Mouse (Mus musculus) myocyte (in vitro differentiated cells): ENCODE measurements around the gene Xpnpep1. TPM values are rescaled to one million over a fixed set of nuclear protein-coding genes. Genes with fewer than 3 reads are reported as not detected.
A peak's percentile ranks its signal among the peaks of the same experiment; 100 is the strongest.

Experiments
- H3K27me3 ChIP-seq: one replicate; pipeline ENCODE4 v1.6.1; 2011; ENCODE audit not compliant: control insufficient read depth, insufficient read depth, insufficient read length
- H3K36me3 ChIP-seq: one replicate; pipeline ENCODE4 v1.6.1; 2011; ENCODE audit not compliant: control insufficient read depth, insufficient read depth
- H3K4me2 ChIP-seq: one replicate; pipeline ENCODE4 v1.6.1; 2011; ENCODE audit warnings: low read depth, control low read depth
- H3K4me3 ChIP-seq: one replicate; pipeline ENCODE4 v1.5.1; 2011; ENCODE audit warnings: mild to moderate bottlenecking, control low read depth, moderate library complexity
- H3K79me2 ChIP-seq: one replicate; pipeline ENCODE4 v1.6.1; 2011; ENCODE audit not compliant: control insufficient read depth, insufficient read depth
- H3ac ChIP-seq: one replicate; pipeline ENCODE4 v1.6.1; 2011; ENCODE audit not compliant: control insufficient read depth, insufficient read length
- CEBPB ChIP-seq: IDR thresholded peaks from 2 replicates; pipeline ENCODE4 v1.6.1; 2011; ENCODE audit warnings: mild to moderate bottlenecking, moderate library complexity; ENCODE audit not compliant: poor library complexity, insufficient read depth, severe bottlenecking
- E2F4 ChIP-seq: IDR thresholded peaks from one replicate; pipeline ENCODE4 v1.6.1; 2011; ENCODE audit warnings: mild to moderate bottlenecking, control low read depth, moderate library complexity; ENCODE audit not compliant: insufficient read depth
- MAX ChIP-seq: IDR thresholded peaks from one replicate; pipeline ENCODE4 v1.6.1; 2011; ENCODE audit warnings: low read depth, mild to moderate bottlenecking, control low read depth
- MYOD1 ChIP-seq, 3 experiments: IDR thresholded peaks; one replicate each; pipeline ENCODE4 v1.6.1; 2011; ENCODE audit warnings: control low read depth in 2 of 3, low read depth in 2 of 3, mild to moderate bottlenecking in 2 of 3, moderate library complexity in 1 of 3; ENCODE audit not compliant: insufficient read length in 2 of 3, control insufficient read depth in 1 of 3
- MYOG ChIP-seq, 3 experiments: IDR thresholded peaks; one replicate each; pipeline ENCODE4 v1.6.1; 2011; ENCODE audit warnings: control low read depth in 2 of 3, low read depth in 2 of 3, mild to moderate bottlenecking in 2 of 3; ENCODE audit not compliant: insufficient read length in 2 of 3, control insufficient read depth in 1 of 3, insufficient read depth in 1 of 3
- POLR2A ChIP-seq: IDR thresholded peaks from one replicate; pipeline ENCODE4 v1.6.1; 2011; ENCODE audit warnings: low read depth, mild to moderate bottlenecking, control low read depth, moderate library complexity; ENCODE audit not compliant: insufficient read length
- POLR2AphosphoS2 ChIP-seq: IDR thresholded peaks from one replicate; pipeline ENCODE4 v1.6.1; 2011; ENCODE audit warnings: low read depth, control low read depth; ENCODE audit not compliant: insufficient read length
- REST ChIP-seq: IDR thresholded peaks from one replicate; pipeline ENCODE4 v1.6.1; 2011; ENCODE audit warnings: mild to moderate bottlenecking, control low read depth, moderate library complexity; ENCODE audit not compliant: insufficient read depth, insufficient read length
- SRF ChIP-seq: IDR thresholded peaks from one replicate; pipeline ENCODE4 v1.6.1; 2011; ENCODE audit warnings: low read depth; ENCODE audit not compliant: control insufficient read depth, insufficient read length
- TCF12 ChIP-seq: IDR thresholded peaks from one replicate; pipeline ENCODE4 v1.6.1; 2011; ENCODE audit warnings: mild to moderate bottlenecking, control low read depth; ENCODE audit not compliant: poor library complexity, insufficient read depth, severe bottlenecking
- TCF3 ChIP-seq: IDR thresholded peaks from one replicate; pipeline ENCODE4 v1.6.1; 2011; ENCODE audit warnings: low read depth, control low read depth; ENCODE audit not compliant: insufficient read length
- USF1 ChIP-seq: IDR thresholded peaks from one replicate; pipeline ENCODE4 v1.6.1; 2011; ENCODE audit warnings: low read depth, mild to moderate bottlenecking, control low read depth, moderate library complexity
- polyA plus RNA-seq: library from polyadenylated mRNA; unstranded; fragments of >200 nt; fragmentation: generic; extraction: Trizol; gene quantifications from one replicate; pipeline ENCODE4 v1.2.1, GENCODE M21; 2012; ENCODE audit warnings: missing spikeins

The Xpnpep1 gene
- polyA plus RNA-seq, 1 experiment, result 172 TPM

- TF ChIP-seq POLR2AphosphoS2 (no peak), SRF (no peak), POLR2A (no peak), TCF12 (no peak)
- no peak overlapping the region for H3ac ChIP-seq
- H3K4me3 ChIP-seq, result no peak overlapping the region
- H3K79me2 ChIP-seq, result peaks cover 25% of the 10 kb centered on the region
- H3K36me3 ChIP-seq, result peaks cover 19% of the 10 kb centered on the region
- no peak overlapping the region for H3K4me2 ChIP-seq
- H3K27me3 ChIP-seq, result no peaks in the 10 kb centered on the region
These were observed 11.0 kb downstream of the Xpnpep1 start for GRCm38 (mm10) chr19:53029045-53029444.

DNA sequence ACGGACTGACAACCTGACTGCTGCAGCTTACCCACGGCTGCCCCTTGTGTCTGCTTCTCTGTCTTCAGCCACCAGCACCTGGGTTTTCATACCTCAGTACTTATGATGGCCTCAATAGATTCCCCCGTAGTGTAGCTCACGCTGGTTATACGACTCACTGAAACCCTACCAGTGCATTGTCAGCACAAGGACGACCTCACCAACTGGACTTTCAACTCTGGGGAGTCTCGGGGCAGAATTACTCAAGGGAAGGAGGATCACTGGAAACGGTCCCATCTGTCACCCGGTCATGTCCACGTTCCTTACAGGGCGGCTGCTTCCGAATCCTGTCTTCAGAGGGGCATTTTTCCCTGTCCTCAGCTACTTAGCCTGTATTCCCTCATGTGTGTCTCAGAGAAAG is 11.8 kb downstream of the Xpnpep1 start:
- TF ChIP-seq MAX (no peak), USF1 (no peak), REST (no peak), POLR2AphosphoS2 (no peak), MYOD1 (IDR thresholded peaks at IDR 0.05; ENCODE audit: control insufficient read depth in 1 of 3, insufficient read length in 2 of 3, low read depth in 2 of 3) (no peak), POLR2A (no peak), TCF3 (no peak), E2F4 (no peak), TCF12 (no peak)
- Histone ChIP-seq H3K36me3 (peaks cover 19% of the 10 kb centered on the region), H3K27me3 (no peaks in the 10 kb centered on the region), H3ac (no peak overlapping the region), H3K4me3 (no peak overlapping the region), H3K4me2 (no peak overlapping the region), H3K79me2 (peaks cover 17% of the 10 kb centered on the region)

DNA sequence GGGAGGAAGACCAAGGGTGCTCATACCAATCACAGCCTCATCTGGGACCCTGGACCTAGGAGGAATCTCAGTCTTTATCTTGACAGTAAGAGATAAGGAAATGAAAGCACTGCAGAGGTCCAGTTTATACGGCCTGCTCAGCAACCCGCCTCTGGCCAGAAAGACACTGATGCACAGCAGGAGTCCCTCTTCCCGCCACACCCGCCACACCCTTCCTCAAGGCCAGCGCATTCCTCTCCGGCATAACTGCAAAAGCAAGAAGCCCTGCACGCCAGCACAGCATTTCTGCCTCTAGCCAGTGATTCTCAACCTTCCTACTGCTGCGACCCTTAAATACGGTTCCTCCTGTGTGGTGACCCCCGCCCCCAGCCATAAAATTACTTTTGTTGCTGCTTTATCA is 16.8 kb downstream of the Xpnpep1 start:
- Histone ChIP-seq H3K4me2 (no peak overlapping the region), H3K4me3 (no peak overlapping the region), H3ac (no peak overlapping the region), H3K36me3 (peaks cover 10% of the 10 kb centered on the region), H3K79me2 (no peaks in the 10 kb centered on the region), H3K27me3 (no peaks in the 10 kb centered on the region)
- no peak for TF ChIP-seq E2F4
- no peak for TF ChIP-seq MYOG (IDR thresholded peaks at IDR 0.05; ENCODE audit: control insufficient read depth in 1 of 3, insufficient read depth in 1 of 3, insufficient read length in 2 of 3, low read depth in 2 of 3)
- TF ChIP-seq REST, result no peak
- no peak for TF ChIP-seq POLR2AphosphoS2
- no peak for TF ChIP-seq TCF12
- no peak for TF ChIP-seq TCF3
- no peak for TF ChIP-seq USF1
- TF ChIP-seq CEBPB, result no peak
- TF ChIP-seq POLR2A, result no peak
- TF ChIP-seq MAX, result no peak
- TF ChIP-seq MYOD1 (IDR thresholded peaks at IDR 0.05; ENCODE audit: control insufficient read depth in 1 of 3, insufficient read length in 2 of 3, low read depth in 2 of 3), result no peak
- TF ChIP-seq SRF, result no peak

DNA sequence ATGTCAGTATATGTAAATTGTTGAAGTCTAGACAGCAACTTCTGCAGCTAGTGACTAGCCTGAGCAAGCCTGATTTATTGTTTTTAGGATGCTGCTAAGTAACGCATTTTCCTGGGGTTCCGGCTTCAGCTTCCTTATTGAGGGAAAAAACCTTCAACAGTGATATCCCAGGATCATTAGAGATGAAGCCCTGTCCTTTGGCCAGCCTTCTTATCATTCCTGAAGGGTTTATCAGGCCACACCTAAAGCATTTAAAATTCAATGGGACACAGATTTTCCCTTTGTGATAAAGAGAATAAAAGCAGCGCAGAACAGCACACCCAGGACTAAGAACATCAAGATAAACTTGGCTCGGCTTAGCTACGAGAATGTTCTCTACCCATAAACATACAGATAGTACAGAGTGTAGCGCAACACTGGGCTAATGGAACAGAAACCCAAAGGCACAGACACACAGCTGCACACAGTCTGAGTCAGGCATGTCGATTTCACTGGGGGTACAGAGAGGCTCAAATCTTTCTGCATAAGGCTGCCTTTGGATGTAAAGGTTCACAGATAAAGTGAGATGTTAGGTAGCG is 17.9 kb downstream of the Xpnpep1 start:
- Histone ChIP-seq H3K4me3 (no peak overlapping the region), H3K79me2 (no peaks in the 10 kb centered on the region), H3K36me3 (peaks cover 10% of the 10 kb centered on the region), H3K4me2 (no peak overlapping the region), H3K27me3 (no peaks in the 10 kb centered on the region), H3ac (no peak overlapping the region)
- TF ChIP-seq SRF, result no peak
- TF ChIP-seq E2F4, result no peak
- no peak for TF ChIP-seq CEBPB
- no peak for TF ChIP-seq POLR2AphosphoS2
- TF ChIP-seq TCF12, result no peak
- no peak for TF ChIP-seq MYOG (IDR thresholded peaks at IDR 0.05; ENCODE audit: control insufficient read depth in 1 of 3, insufficient read depth in 1 of 3, insufficient read length in 2 of 3, low read depth in 2 of 3)
- TF ChIP-seq REST, result no peak
- no peak for TF ChIP-seq POLR2A
- TF ChIP-seq MYOD1 (IDR thresholded peaks at IDR 0.05; ENCODE audit: control insufficient read depth in 1 of 3, insufficient read length in 2 of 3, low read depth in 2 of 3), result no peak
- TF ChIP-seq USF1, result no peak
- TF ChIP-seq MAX, result no peak
- no peak for TF ChIP-seq TCF3

DNA sequence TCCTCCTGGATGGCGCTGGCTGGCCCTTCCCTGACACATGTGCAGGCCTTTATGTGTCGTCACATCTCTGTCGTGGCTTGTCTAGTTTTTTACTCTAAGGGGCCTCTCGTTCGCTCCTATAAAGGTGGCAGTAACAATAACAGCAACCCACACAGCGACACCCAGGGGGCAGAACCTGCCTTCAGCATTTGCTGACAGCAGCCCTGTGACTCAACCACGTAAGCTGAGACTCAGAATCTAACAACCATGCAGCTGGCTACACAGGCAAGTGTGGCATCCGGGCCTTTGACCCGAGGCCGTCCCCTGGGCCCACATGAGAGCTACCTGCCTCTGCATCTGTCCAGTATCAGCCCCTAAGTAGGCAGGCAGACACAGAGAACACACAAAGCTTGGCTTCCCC is 18.5 kb downstream of the Xpnpep1 start:
- Histone ChIP-seq H3K36me3 (peaks cover 10% of the 10 kb centered on the region), H3K79me2 (no peaks in the 10 kb centered on the region), H3K4me2 (no peak overlapping the region), H3K27me3 (no peaks in the 10 kb centered on the region), H3ac (no peak overlapping the region), H3K4me3 (no peak overlapping the region)
- TF ChIP-seq POLR2A (no peak), REST (no peak), CEBPB (no peak), MAX (no peak), E2F4 (no peak), POLR2AphosphoS2 (no peak), TCF12 (no peak), MYOG (IDR thresholded peaks at IDR 0.05; ENCODE audit: control insufficient read depth in 1 of 3, insufficient read depth in 1 of 3, insufficient read length in 2 of 3, low read depth in 2 of 3) (peak in 2 of 3 experiments; percentile 34 to 75), MYOD1 (IDR thresholded peaks at IDR 0.05; ENCODE audit: control insufficient read depth in 1 of 3, insufficient read length in 2 of 3, low read depth in 2 of 3) (peak in 2 of 3 experiments; percentile 43 to 48)
